Mouse (Mus musculus) heart, embryonic 12.5 days (tissue): Measurements from ENCODE around the gene Ush1g. TPM values are rescaled to one million over a fixed set of nuclear protein-coding genes. Genes with fewer than 3 reads are reported as not detected.
A peak's percentile ranks its signal among the peaks of the same experiment; 100 is the strongest.

Source experiments
- ATAC-seq: fragments of 200-750 bp; cut with Nextera tagmentation; 2 replicates; pipeline ENCODE4 v1.8.0; 2017; ENCODE audit warnings: moderate TSS enrichment, moderate library complexity; ENCODE audit not compliant: insufficient number of reproducible peaks, low FRiP score
- H3K27ac ChIP-seq: fragments of 300-500 bp; sonication (generic); 2 replicates; pipeline ENCODE4 v1.5.1; 2016; ENCODE audit warnings: mild to moderate bottlenecking, moderate library complexity; ENCODE audit not compliant: poor library complexity, severe bottlenecking
- H3K27me3 ChIP-seq: fragments of 300-500 bp; sonication (generic); replicated peaks from 2 replicates; pipeline ENCODE4 v1.6.1; 2016; ENCODE audit warnings: mild to moderate bottlenecking, moderate library complexity
- H3K36me3 ChIP-seq: fragments of 300-500 bp; sonication (generic); 2 replicates; pipeline ENCODE4 v1.6.1; 2016; ENCODE audit warnings: mild to moderate bottlenecking, moderate library complexity
- H3K4me1 ChIP-seq: fragments of 300-500 bp; sonication (generic); replicated peaks from 2 replicates; pipeline ENCODE4 v1.6.1; 2016; ENCODE audit warnings: mild to moderate bottlenecking
- H3K4me2 ChIP-seq: fragments of 300-500 bp; sonication (generic); 2 replicates; pipeline ENCODE4 v1.6.1; 2016; ENCODE audit warnings: mild to moderate bottlenecking, moderate library complexity
- H3K4me3 ChIP-seq: fragments of 300-500 bp; sonication (generic); 2 replicates; pipeline ENCODE4 v1.5.1; 2016; ENCODE audit warnings: mild to moderate bottlenecking
- H3K9ac ChIP-seq: fragments of 300-500 bp; sonication (generic); 2 replicates; pipeline ENCODE4 v1.6.1; 2016; ENCODE audit warnings: mild to moderate bottlenecking, moderate library complexity
- H3K9me3 ChIP-seq: fragments of 300-500 bp; sonication (generic); replicated peaks from 2 replicates; pipeline ENCODE4 v1.6.1; 2016; ENCODE audit warnings: mild to moderate bottlenecking, moderate library complexity
- WGBS: fragments of 180-500 bp; shearing (Covaris S2); methylation state at CpG from one replicate; pipeline ENCODE4 v1.1.7; 2016; 5-methylcytosine and 5-hydroxymethylcytosine counted together
- polyA plus RNA-seq: library from polyadenylated mRNA; unstranded; fragments of >200 nt; fragmentation: Nextera tagmentation; extraction: Ambion mirVana; gene quantifications from 2 replicates; pipeline ENCODE4 v1.2.1, GENCODE M21; 2016

The Ush1g gene
- polyA plus RNA-seq, 1 experiment from 2014 or later: 0.06 TPM

- Histone ChIP-seq H3K27ac (no peak within 1 kb of the TSS), H3K4me1 (0 out of 2 replicates have a peak, but pooled peaks cover 5% of the 10 kb centered on the region), H3K9me3 (no peaks in the 10 kb centered on the region), H3K9ac (no peak within 1 kb of the TSS), H3K4me3 (no peak within 1 kb of the TSS), H3K4me2 (peak within 1 kb of the TSS; percentile 9; the same call in 1 of the 2 replicates), H3K36me3 (no peaks in the 10 kb centered on the region), H3K27me3 (peaks cover 92% of the 10 kb centered on the region)
- ATAC-seq: no peak
- WGBS: 5% methylated on average over 29 of the region's 29 CpGs
Measured at GRCm38 (mm10) chr11:115334531-115334930, 12.7 kb upstream of the Ush1g start, which contains the start of gene Otop3. Gene Otop3, plus strand, starts transcription at chr11:115334731.

GRCm38 (mm10) chr11:115329339-115329738 lies 7.5 kb upstream of the Ush1g start:
- H3K4me3 ChIP-seq: no peak overlapping the region
- no peak overlapping the region for H3K9ac ChIP-seq
- no peak for ATAC-seq
- H3K27me3 ChIP-seq: peaks cover 91% of the 10 kb centered on the region
- H3K4me1 ChIP-seq: no peaks in the 10 kb centered on the region
- 65% methylated on average over 15 of the region's 15 CpGs for WGBS
- H3K36me3 ChIP-seq: no peaks in the 10 kb centered on the region
- no peaks in the 10 kb centered on the region for H3K9me3 ChIP-seq
- H3K4me2 ChIP-seq: no peak overlapping the region
- H3K27ac ChIP-seq: no peak overlapping the region

- Histone ChIP-seq H3K4me1 (peaks cover 2% of the 10 kb centered on the region), H3K9ac (no peak overlapping the region), H3K27ac (no peak overlapping the region), H3K9me3 (no peaks in the 10 kb centered on the region), H3K4me2 (no peak overlapping the region), H3K27me3 (peaks cover 92% of the 10 kb centered on the region), H3K4me3 (no peak overlapping the region), H3K36me3 (no peaks in the 10 kb centered on the region)
- 69% methylated on average over 7 of the region's 7 CpGs for WGBS
- ATAC-seq: no peak
Measured at GRCm38 (mm10) chr11:115326730-115327129, 4.9 kb upstream of the Ush1g start.

- ATAC-seq: no peak
- Histone ChIP-seq H3K9me3 (no peaks in the 10 kb centered on the region), H3K27me3 (peaks cover 95% of the 10 kb centered on the region), H3K9ac (no peak overlapping the region), H3K36me3 (no peaks in the 10 kb centered on the region), H3K4me1 (peaks cover 17% of the 10 kb centered on the region), H3K27ac (no peak overlapping the region), H3K4me2 (no peak overlapping the region), H3K4me3 (no peak overlapping the region)
- 14% methylated on average over 32 of the region's 32 CpGs for WGBS
Measured at GRCm38 (mm10) chr11:115323354-115323753, 1.5 kb upstream of the Ush1g start.

DNA sequence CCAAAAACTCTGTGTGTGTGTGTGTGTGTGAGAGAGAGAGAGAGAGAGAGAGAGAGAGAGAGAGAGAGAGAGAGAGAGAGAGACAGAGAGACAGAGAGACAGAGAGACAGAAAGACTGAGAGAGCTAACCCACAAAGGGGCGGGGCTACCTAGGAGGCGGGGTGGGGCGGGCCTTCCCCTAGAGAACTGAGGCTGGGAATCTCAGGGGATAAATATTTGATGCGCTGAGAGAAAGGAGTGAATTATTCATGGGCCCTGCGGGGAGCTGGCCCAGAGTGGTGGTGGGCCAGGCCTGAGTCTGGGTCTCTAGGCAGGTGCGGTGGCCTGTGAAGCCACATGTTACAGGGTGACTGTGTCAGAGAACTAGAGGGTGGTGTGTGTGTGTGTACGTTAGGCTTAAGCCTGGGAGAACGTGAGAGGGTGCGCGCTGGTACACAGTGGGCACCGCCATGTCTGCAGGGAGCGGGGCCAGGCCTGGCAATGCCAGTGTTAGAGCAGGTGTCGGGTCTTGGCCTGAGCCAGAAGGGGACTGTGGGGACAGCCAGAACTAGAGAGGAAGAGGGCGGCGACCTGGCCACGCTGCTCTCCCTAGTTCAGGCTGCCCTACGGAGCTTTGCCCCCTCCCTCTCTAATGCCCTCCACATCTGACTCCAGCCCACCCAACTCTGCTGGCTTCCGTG lies 2.0 kb downstream of the Ush1g start:
- H3K27me3 ChIP-seq: peaks cover 100% of the 10 kb centered on the region
- peaks cover 23% of the 10 kb centered on the region for H3K4me1 ChIP-seq
- H3K9ac ChIP-seq: no peak overlapping the region
- 8% methylated on average over 18 of the region's 18 CpGs for WGBS
- no peak overlapping the region for H3K4me3 ChIP-seq
- no peak overlapping the region for H3K27ac ChIP-seq
- ATAC-seq: no peak
- no peaks in the 10 kb centered on the region for H3K36me3 ChIP-seq
- no peak overlapping the region for H3K4me2 ChIP-seq
- H3K9me3 ChIP-seq: no peaks in the 10 kb centered on the region

DNA sequence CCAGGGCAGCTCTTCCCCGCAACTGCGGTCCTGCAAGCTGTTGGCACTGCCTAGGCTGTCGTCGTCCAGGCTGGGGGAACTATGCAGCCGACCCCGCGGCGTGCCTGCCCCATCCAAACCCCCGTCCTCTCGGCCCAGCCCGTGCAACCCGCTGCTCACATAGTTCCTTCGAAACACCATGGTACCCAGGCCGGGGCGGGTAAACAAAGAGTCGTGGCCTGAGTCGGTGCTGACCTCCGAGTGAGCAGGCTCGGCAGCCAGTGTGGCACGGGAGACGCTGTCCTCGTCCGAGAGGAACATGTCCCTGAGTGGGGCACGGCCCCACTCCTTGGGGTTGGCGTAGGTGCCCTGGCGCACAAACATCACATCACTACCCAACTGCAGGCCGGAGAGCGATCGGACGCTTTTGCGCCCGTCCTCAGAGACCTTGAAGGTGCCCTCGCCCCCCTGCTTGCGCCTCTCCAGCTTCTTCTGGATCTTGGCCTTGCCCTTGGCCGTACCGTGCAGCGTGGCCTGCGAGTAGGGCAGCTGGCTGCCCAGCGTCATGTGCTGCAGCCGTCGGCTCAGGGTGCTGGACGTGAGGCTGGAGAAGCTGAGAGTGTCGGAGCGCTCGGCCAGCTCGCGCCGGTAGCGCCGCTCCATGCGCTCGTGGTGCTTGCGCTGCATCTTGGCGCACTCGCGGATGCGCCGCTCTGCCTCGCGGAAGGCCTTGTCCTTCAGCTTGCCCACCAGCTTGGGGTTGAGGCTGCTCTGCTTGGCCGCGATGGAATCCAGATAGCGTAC lies 3.4 kb downstream of the Ush1g start:
- peak overlapping the region; percentile 40 for H3K4me2 ChIP-seq
- 5% methylated on average over 63 of the region's 63 CpGs for WGBS
- no peak for ATAC-seq
- H3K36me3 ChIP-seq: no peaks in the 10 kb centered on the region
- no peak overlapping the region for H3K9ac ChIP-seq
- peak overlapping the region; percentile 14 for H3K4me3 ChIP-seq
- H3K9me3 ChIP-seq: no peaks in the 10 kb centered on the region
- H3K27ac ChIP-seq: no peak overlapping the region
- peaks cover 23% of the 10 kb centered on the region for H3K4me1 ChIP-seq
- peaks cover 100% of the 10 kb centered on the region for H3K27me3 ChIP-seq

DNA sequence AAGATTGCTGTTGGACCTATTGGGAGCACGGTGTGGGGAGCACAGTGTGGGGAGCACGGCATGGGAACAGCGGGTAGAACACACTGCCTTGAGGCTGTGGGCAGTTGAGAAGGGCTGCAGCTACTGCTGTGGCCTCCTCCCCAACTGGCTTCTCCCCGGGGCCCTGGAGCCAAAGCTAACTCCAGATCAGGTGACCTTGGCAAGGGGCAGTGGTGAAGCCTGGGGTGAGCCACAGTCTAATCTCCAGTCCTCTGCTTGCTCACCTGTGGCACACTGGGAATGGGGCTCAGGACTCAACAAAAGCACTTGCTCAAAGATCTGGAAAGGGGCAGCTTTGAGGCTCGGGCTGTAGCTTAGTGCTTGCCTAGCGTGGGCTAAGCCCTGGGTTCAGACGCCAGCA lies 4.6 kb downstream of the Ush1g start:
- Histone ChIP-seq H3K4me1 (peaks cover 23% of the 10 kb centered on the region), H3K9ac (no peak overlapping the region), H3K27ac (no peak overlapping the region), H3K36me3 (no peaks in the 10 kb centered on the region), H3K4me2 (no peak overlapping the region), H3K27me3 (peaks cover 100% of the 10 kb centered on the region), H3K9me3 (no peaks in the 10 kb centered on the region), H3K4me3 (no peak overlapping the region)
- WGBS: 57% methylated on average over 7 of the region's 7 CpGs
- no peak for ATAC-seq

GRCm38 (mm10) chr11:115314249-115314648 lies 7.6 kb downstream of the Ush1g start:
- H3K4me3 ChIP-seq: no peak overlapping the region
- 48% methylated on average over 2 of the region's 2 CpGs for WGBS

GRCm38 (mm10) chr11:115308781-115309180 lies 13.1 kb downstream of the Ush1g start:
- no peaks in the 10 kb centered on the region for H3K9me3 ChIP-seq
- no peak overlapping the region for H3K27ac ChIP-seq
- ATAC-seq: no peak
- H3K36me3 ChIP-seq: no peaks in the 10 kb centered on the region
- 67% methylated on average over 1 of the region's 1 CpGs for WGBS
- no peak overlapping the region for H3K4me2 ChIP-seq
- peaks cover 15% of the 10 kb centered on the region for H3K4me1 ChIP-seq
- H3K27me3 ChIP-seq: peaks cover 52% of the 10 kb centered on the region
- H3K4me3 ChIP-seq: no peak overlapping the region
- no peak overlapping the region for H3K9ac ChIP-seq

More at GRCm38 (mm10) chr11:115314249-115314648, 7.6 kb downstream of the Ush1g start:
- Histone ChIP-seq H3K36me3 (no peaks in the 10 kb centered on the region), H3K9ac (no peak overlapping the region), H3K4me2 (no peak overlapping the region), H3K27me3 (peaks cover 86% of the 10 kb centered on the region), H3K4me1 (peaks cover 16% of the 10 kb centered on the region), H3K9me3 (no peaks in the 10 kb centered on the region), H3K27ac (no peak overlapping the region)
- no peak for ATAC-seq

DNA sequence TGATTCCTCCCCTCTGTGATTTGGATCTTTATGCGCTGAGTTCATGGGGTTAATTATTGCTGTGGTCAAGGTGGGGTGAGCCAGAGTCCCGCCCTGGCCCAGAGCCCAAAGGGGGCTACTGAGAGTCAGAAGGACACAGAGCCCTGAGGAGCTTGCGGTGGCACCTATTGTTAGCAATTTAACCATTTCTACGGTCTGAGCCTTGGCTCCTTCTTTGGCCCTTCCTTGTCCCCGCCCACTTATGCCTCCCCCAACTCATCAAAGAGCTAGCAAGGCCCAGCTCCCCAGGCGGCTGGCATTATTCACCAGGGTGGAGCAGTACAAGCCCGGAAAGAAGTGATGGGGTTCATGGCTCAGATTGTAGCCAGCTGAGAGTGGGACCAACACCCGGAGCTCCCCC lies 15.0 kb downstream of the Ush1g start, which contains the start of gene Otop2:
Gene Otop2 (plus strand): TSS at position 301 of the 400 bp plus-strand sequence.
- Histone ChIP-seq H3K27ac (no peak within 1 kb of the TSS), H3K27me3 (peaks cover 33% of the 10 kb centered on the region), H3K4me2 (no peak within 1 kb of the TSS), H3K9me3 (no peaks in the 10 kb centered on the region), H3K4me1 (peaks cover 15% of the 10 kb centered on the region), H3K9ac (no peak within 1 kb of the TSS), H3K4me3 (no peak within 1 kb of the TSS), H3K36me3 (no peaks in the 10 kb centered on the region)
- no peak for ATAC-seq
- whole genome bisulfite sequencing: 34% methylated on average over 8 of the region's 8 CpGs

- Histone ChIP-seq H3K27me3 (peaks cover 36% of the 10 kb centered on the region), H3K9me3 (0 out of 2 replicates have a peak, but pooled peaks cover 4% of the 10 kb centered on the region), H3K9ac (no peak overlapping the region), H3K4me2 (no peak overlapping the region), H3K36me3 (no peaks in the 10 kb centered on the region), H3K4me3 (no peak overlapping the region), H3K4me1 (peaks cover under 1% of the 10 kb centered on the region), H3K27ac (no peak overlapping the region)
- 57% methylated on average over 8 of the region's 8 CpGs for WGBS
- ATAC-seq: no peak
Measured at GRCm38 (mm10) chr11:115303167-115303566, 18.7 kb downstream of the Ush1g start.
